Mouse (Mus musculus) kidney, adult 2 months (tissue): ENCODE measurements around the gene Cep152.

Experiments
- CTCF ChIP-seq: fragments of 200-500 bp; conservative IDR thresholded peaks from 2 replicates; pipeline ENCODE4 v1.5.1; 2011; ENCODE audit warnings: low read depth, mild to moderate bottlenecking, control low read depth, low read length, moderate library complexity, mixed read lengths; ENCODE audit not compliant: insufficient read depth, insufficient read length
- POLR2A ChIP-seq: fragments of 200-500 bp; IDR thresholded peaks from one replicate; pipeline ENCODE4 v1.6.1; 2011; ENCODE audit warnings: low read depth, low read length, control low read depth

DNA sequence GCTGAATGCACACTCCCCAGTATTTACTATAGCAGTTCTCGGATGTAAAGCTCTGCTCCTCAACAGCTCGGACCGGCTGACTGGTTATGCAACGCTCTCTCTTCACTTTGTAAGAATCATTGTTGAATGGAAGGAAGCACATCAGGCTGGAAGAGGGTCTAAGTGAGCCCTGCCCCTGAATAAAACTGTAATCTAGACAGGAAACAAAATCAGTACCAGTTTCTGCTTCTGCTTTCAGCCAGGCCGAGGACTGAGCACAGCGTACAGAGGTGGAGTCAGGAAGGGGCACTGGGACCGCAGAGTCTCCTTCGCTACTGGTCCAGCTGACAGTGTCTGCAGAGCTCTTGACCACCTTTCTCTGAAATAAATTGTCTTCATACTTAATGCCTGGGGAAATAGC lies 48.4 kb downstream of the Cep152 start:
- TF ChIP-seq POLR2A (no peak), CTCF (no peak)
